Mouse (Mus musculus) hindbrain, embryonic 12.5 days (tissue): Measurements from ENCODE around the gene Lingo1. TPM values are rescaled to one million over a fixed set of nuclear protein-coding genes. Genes with fewer than 3 reads are reported as not detected.

Source experiments
- ATAC-seq: fragments of 200-750 bp; cut with Nextera tagmentation; 2 replicates; pipeline ENCODE4 v1.8.0; 2017; ENCODE audit warnings: moderate TSS enrichment; ENCODE audit not compliant: low FRiP score
- H3K27ac ChIP-seq: fragments of 300-500 bp; sonication (generic); 2 replicates; pipeline ENCODE4 v1.5.1; 2016; ENCODE audit warnings: mild to moderate bottlenecking
- H3K27me3 ChIP-seq: fragments of 300-500 bp; sonication (generic); 2 replicates; pipeline ENCODE4 v1.6.1; 2016; ENCODE audit warnings: mild to moderate bottlenecking
- H3K36me3 ChIP-seq: fragments of 300-500 bp; sonication (generic); 2 replicates; pipeline ENCODE4 v1.6.1; 2016; ENCODE audit warnings: mild to moderate bottlenecking
- H3K4me1 ChIP-seq: fragments of 300-500 bp; sonication (generic); 2 replicates; pipeline ENCODE4 v1.6.1; 2016
- H3K4me2 ChIP-seq: fragments of 300-500 bp; sonication (generic); replicated peaks from 2 replicates; pipeline ENCODE4 v1.6.1; 2016; ENCODE audit warnings: mild to moderate bottlenecking
- H3K4me3 ChIP-seq: fragments of 300-500 bp; sonication (generic); 2 replicates; pipeline ENCODE4 v1.5.1; 2016; ENCODE audit warnings: mild to moderate bottlenecking
- H3K9ac ChIP-seq: fragments of 300-500 bp; sonication (generic); 2 replicates; pipeline ENCODE4 v1.6.1; 2016; ENCODE audit warnings: mild to moderate bottlenecking, moderate library complexity
- H3K9me3 ChIP-seq: fragments of 300-500 bp; sonication (generic); replicated peaks from 2 replicates; pipeline ENCODE4 v1.6.1; 2016; ENCODE audit warnings: mild to moderate bottlenecking
- WGBS: fragments of 180-500 bp; shearing (Covaris S2); methylation state at CpG from one replicate; pipeline ENCODE4 v1.1.7; 2016; 5-methylcytosine and 5-hydroxymethylcytosine counted together
- polyA plus RNA-seq: library from polyadenylated mRNA; unstranded; fragments of >200 nt; fragmentation: Nextera tagmentation; extraction: Ambion mirVana; gene quantifications from 2 replicates; pipeline ENCODE4 v1.2.1, GENCODE M21; 2016

The Lingo1 gene
- polyA plus RNA-seq, 1 experiment from 2014 or later = 35.6 TPM

DNA sequence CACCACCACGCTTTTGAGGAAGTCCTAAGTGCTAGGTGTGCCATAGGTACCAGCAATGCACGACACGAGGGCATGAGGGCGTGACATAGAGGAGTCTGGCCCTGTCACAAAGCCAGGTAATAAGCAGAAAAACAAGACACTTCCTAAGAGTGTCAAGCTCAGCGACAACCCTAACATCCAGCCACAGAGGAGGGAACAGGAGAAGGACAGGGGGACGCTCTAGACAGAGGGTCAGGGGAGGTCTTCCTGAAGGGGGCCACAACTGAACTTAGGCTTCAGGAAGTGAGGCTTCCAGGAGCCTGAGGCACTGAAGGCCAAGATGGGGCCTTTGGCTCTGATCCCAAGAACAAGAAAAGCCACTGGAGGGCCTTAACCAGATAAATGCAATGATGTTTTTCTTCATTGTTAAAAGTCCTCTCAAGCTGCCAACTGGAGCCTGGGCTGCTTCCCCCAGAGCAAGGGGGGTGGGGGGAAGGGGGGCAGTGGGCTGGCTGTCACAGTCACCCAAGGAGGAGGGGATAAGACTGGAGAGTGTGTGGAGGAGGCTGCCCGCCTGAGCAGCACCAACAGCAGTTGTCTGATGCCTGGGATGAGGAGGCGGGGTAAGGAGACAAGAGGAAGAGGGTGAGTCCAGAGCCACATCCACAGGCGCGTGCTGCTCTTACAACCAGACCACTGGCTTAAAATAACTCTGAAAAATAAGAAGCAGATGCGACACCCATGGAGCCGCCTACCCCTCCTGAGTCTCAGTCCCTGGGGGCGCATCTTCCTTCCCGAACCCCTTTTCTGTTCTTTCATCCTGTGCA, 109.7 kb downstream of the Lingo1 start:
- Histone ChIP-seq H3K9ac (no peak overlapping the region), H3K4me3 (no peak overlapping the region), H3K36me3 (no peaks in the 10 kb centered on the region), H3K9me3 (no peaks in the 10 kb centered on the region), H3K4me2 (no peak overlapping the region), H3K4me1 (peaks cover 26% of the 10 kb centered on the region), H3K27ac (peak overlapping the region; percentile 64; the same call in 1 of the 2 replicates), H3K27me3 (no peaks in the 10 kb centered on the region; the same call in 1 of the 2 replicates)
- peak; percentile 43 for ATAC-seq
- 59% methylated on average over 14 of the region's 14 CpGs for WGBS

- H3K4me1 ChIP-seq = peaks cover 23% of the 10 kb centered on the region
- H3K4me2 ChIP-seq = no peak overlapping the region
- 54% methylated on average over 4 of the region's 4 CpGs for WGBS
- H3K27ac ChIP-seq = no peak overlapping the region
- peaks cover 3% of the 10 kb centered on the region; the same call in 1 of the 2 replicates for H3K27me3 ChIP-seq
- no peaks in the 10 kb centered on the region for H3K36me3 ChIP-seq
- no peak overlapping the region for H3K4me3 ChIP-seq
- H3K9me3 ChIP-seq = no peaks in the 10 kb centered on the region
- ATAC-seq = no peak
- no peak overlapping the region for H3K9ac ChIP-seq
These were observed 113.4 kb downstream of the Lingo1 start for GRCm38 (mm10) chr9:56682826-56683225.

DNA sequence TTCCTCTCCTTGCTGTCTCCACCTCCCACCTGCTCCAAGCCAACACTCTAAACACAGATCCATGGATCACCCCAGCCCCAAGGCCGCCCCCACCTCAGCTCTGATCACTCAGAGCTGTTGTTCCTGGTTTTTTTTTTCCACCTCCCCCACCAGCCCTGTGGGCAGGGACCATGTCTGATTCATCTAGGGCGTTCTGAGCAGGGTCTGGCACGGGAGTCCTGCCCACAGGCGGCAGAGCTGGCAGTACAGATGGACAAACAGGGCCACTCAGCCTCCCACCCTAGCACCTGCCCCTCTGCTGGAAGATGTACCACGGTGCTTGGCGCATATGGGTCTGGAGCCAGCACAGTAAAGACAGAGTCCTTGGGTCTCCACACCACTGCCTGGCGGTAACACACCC, 114.3 kb downstream of the Lingo1 start:
- Histone ChIP-seq H3K9ac (no peak overlapping the region), H3K27ac (no peak overlapping the region), H3K4me1 (peaks cover 20% of the 10 kb centered on the region), H3K9me3 (no peaks in the 10 kb centered on the region), H3K27me3 (peaks cover 3% of the 10 kb centered on the region; the same call in 1 of the 2 replicates), H3K4me3 (no peak overlapping the region), H3K36me3 (no peaks in the 10 kb centered on the region), H3K4me2 (no peak overlapping the region)
- ATAC-seq = no peak
- WGBS = 86% methylated on average over 7 of the region's 7 CpGs

DNA sequence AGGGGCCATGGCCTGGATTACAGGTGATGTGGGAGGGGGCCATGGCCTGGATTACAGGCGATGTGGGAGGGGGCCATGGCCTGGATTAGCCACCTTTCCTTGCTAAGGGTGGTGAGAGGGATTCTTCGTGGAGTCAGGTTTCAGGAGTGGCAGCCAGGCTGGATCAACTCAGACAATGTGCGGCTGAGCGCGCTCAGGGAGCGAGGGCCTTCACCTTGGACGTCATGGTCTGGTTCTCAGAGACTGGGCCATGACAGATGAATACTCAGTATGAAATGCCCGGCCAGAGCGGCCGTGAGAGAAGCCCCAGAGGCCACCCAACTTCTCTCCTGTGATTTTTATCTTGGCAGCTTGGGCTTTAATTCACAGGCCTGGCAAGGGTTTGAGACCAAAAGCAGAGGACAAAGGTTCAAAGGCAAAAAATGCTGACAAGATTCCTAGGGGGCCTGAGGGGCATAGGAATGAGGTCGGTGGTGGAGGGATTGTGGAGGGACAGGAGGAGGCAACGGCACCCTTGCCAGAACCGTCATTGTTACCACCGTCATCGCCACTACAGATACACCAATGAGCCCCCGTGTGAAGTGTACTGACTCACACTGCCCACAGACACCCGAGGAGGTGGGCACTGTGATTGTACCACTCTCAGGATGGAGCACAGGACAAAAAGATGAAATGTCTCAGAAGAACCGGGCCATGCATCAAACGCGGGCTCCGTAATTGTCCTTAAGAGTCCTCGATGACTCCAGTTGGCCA, 117.2 kb downstream of the Lingo1 start:
- WGBS = 88% methylated on average over 22 of the region's 22 CpGs
- H3K4me1 ChIP-seq = peaks cover 10% of the 10 kb centered on the region; the same call in 1 of the 2 replicates
- H3K4me2 ChIP-seq = no peak overlapping the region
- H3K36me3 ChIP-seq = no peaks in the 10 kb centered on the region
- H3K4me3 ChIP-seq = no peak overlapping the region
- no peak for ATAC-seq
- H3K9ac ChIP-seq = no peak overlapping the region
- no peak overlapping the region for H3K27ac ChIP-seq
- peaks cover 3% of the 10 kb centered on the region; the same call in 1 of the 2 replicates for H3K27me3 ChIP-seq
- no peaks in the 10 kb centered on the region for H3K9me3 ChIP-seq

DNA sequence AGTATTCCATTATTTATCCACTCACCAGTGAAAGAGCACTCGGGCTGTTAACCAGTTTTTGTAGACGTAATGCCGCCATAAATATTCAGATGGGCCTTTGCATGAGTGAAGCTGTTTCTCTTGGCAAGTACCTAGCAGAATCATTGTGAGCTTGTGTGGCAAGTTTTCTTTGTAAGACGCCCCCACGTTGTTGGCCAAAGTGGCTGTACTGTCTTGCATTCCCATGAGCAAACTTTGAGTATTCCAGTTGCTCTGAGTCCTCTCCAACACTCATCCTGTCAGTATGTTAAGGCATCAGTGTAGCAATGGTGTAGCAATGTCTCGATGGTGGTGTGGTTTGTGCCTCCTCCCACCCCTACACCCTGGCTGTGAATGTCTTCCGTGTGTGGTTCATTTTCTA, 120.6 kb downstream of the Lingo1 start:
- H3K4me2 ChIP-seq = no peak overlapping the region
- H3K9me3 ChIP-seq = no peaks in the 10 kb centered on the region
- H3K27me3 ChIP-seq = no peaks in the 10 kb centered on the region
- ATAC-seq = no peak
- H3K4me1 ChIP-seq = no peaks in the 10 kb centered on the region
- no peak overlapping the region for H3K27ac ChIP-seq
- H3K9ac ChIP-seq = no peak overlapping the region
- no peaks in the 10 kb centered on the region for H3K36me3 ChIP-seq
- 93% methylated on average over 7 of the region's 7 CpGs for WGBS
- H3K4me3 ChIP-seq = no peak overlapping the region

GRCm38 (mm10) chr9:56669605-56670221, 126.6 kb downstream of the Lingo1 start:
- Histone ChIP-seq H3K4me2 (no peak overlapping the region), H3K9ac (no peak overlapping the region), H3K9me3 (no peaks in the 10 kb centered on the region), H3K4me1 (0 out of 2 replicates have a peak, but pooled peaks cover 5% of the 10 kb centered on the region), H3K27ac (no peak overlapping the region), H3K36me3 (no peaks in the 10 kb centered on the region), H3K4me3 (no peak overlapping the region), H3K27me3 (no peaks in the 10 kb centered on the region)
- ATAC-seq = no peak
- 49% methylated on average over 11 of the region's 11 CpGs for WGBS

- WGBS = 78% methylated on average over 5 of the region's 5 CpGs
- Histone ChIP-seq H3K9me3 (no peaks in the 10 kb centered on the region), H3K9ac (no peak overlapping the region), H3K4me3 (no peak overlapping the region), H3K27ac (no peak overlapping the region), H3K27me3 (no peaks in the 10 kb centered on the region; the same call in 1 of the 2 replicates), H3K4me2 (no peak overlapping the region), H3K4me1 (0 out of 2 replicates have a peak, but pooled peaks cover 4% of the 10 kb centered on the region), H3K36me3 (no peaks in the 10 kb centered on the region)
- ATAC-seq = no peak
These were observed 132.1 kb downstream of the Lingo1 start for GRCm38 (mm10) chr9:56664136-56664535.

DNA sequence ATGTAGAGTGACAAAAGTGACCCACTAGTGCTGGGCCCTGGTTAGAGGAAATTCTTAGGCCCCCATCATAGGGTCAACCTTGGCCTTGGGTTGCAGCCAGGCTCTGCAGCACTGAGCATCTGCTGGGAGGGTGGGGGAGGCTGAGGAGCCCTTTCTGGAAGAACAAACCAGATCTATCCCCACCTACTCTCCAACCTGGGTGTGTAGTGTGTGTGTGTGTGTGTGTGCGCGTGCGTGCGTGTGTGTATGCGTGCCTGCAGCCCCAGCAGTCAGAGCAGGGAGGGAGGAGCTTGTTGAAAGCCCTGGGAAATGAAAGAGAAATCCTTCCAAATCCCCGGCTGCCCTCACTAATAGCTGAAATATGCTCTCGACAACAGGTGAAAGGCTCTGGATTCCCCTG, 133.3 kb downstream of the Lingo1 start:
- Histone ChIP-seq H3K4me1 (peaks cover 7% of the 10 kb centered on the region), H3K9me3 (no peaks in the 10 kb centered on the region), H3K9ac (no peak overlapping the region), H3K27ac (no peak overlapping the region), H3K4me2 (no peak overlapping the region), H3K4me3 (no peak overlapping the region), H3K27me3 (no peaks in the 10 kb centered on the region; the same call in 1 of the 2 replicates), H3K36me3 (no peaks in the 10 kb centered on the region)
- ATAC-seq = no peak
- WGBS = 86% methylated on average over 7 of the region's 7 CpGs

GRCm38 (mm10) chr9:56662405-56662804, 133.9 kb downstream of the Lingo1 start:
- WGBS = 66% methylated on average over 3 of the region's 3 CpGs
- no peak for ATAC-seq

GRCm38 (mm10) chr9:56661217-56661840, 134.9 kb downstream of the Lingo1 start:
- 78% methylated on average over 3 of the region's 3 CpGs for WGBS

More at GRCm38 (mm10) chr9:56662405-56662804, 133.9 kb downstream of the Lingo1 start:
- no peaks in the 10 kb centered on the region for H3K9me3 ChIP-seq
- no peaks in the 10 kb centered on the region for H3K36me3 ChIP-seq
- no peak overlapping the region for H3K27ac ChIP-seq
- H3K27me3 ChIP-seq = no peaks in the 10 kb centered on the region; the same call in 1 of the 2 replicates
- peaks cover 11% of the 10 kb centered on the region for H3K4me1 ChIP-seq
- H3K9ac ChIP-seq = no peak overlapping the region
- no peak overlapping the region for H3K4me2 ChIP-seq
- no peak overlapping the region for H3K4me3 ChIP-seq

DNA sequence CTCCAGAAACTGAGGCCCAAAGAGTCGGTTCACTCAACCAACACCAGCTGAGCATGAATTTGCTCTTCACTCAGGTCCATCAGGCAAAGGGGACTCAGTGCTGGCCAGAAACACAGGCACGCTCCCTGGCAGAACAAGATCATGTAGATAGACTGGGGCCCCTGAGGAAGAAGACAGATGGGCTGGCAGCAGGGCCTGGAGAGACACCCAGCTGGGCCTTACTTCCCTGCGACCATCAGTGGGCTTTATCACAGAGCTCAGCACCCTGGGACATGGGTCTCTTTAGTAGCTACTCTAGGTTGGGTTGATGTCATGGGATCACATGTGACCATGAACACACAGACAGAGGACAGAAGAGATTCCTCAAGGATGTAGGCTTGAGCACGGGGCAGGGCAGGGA, 137.7 kb downstream of the Lingo1 start:
- ATAC-seq = no peak
- 79% methylated on average over 4 of the region's 4 CpGs for WGBS
- H3K27me3 ChIP-seq = no peaks in the 10 kb centered on the region; the same call in 1 of the 2 replicates
- H3K27ac ChIP-seq = no peak overlapping the region
- H3K4me3 ChIP-seq = no peak overlapping the region
- no peak overlapping the region for H3K9ac ChIP-seq
- H3K4me2 ChIP-seq = no peak overlapping the region
- H3K36me3 ChIP-seq = no peaks in the 10 kb centered on the region
- H3K4me1 ChIP-seq = peaks cover 40% of the 10 kb centered on the region
- no peaks in the 10 kb centered on the region for H3K9me3 ChIP-seq

More at GRCm38 (mm10) chr9:56661217-56661840, 134.9 kb downstream of the Lingo1 start:
- Histone ChIP-seq H3K4me1 (peaks cover 21% of the 10 kb centered on the region), H3K9me3 (no peaks in the 10 kb centered on the region), H3K27ac (no peak overlapping the region), H3K27me3 (no peaks in the 10 kb centered on the region; the same call in 1 of the 2 replicates), H3K4me3 (no peak overlapping the region), H3K4me2 (no peak overlapping the region), H3K9ac (no peak overlapping the region), H3K36me3 (no peaks in the 10 kb centered on the region)
- no peak for ATAC-seq
